Mouse (Mus musculus) adrenal gland, postnatal 25 days (tissue): Measurements from ENCODE around the gene Rab15. TPM values are rescaled to one million over a fixed set of nuclear protein-coding genes. Genes with fewer than 3 reads are reported as not detected.

ENCODE experiments used
- DNase-seq: peaks from one replicate; pipeline ENCODE4 v3.0.0; 2021; ENCODE audit warnings: mixed read lengths
- total RNA-seq: library from RNA; stranded (reverse); gene quantifications from 2 replicates; pipeline ENCODE4 v1.2.3, GENCODE M21; 2021

Gene Rab15
- total RNA-seq, 1 experiment from 2014 or later, result 3.3 TPM

DNA sequence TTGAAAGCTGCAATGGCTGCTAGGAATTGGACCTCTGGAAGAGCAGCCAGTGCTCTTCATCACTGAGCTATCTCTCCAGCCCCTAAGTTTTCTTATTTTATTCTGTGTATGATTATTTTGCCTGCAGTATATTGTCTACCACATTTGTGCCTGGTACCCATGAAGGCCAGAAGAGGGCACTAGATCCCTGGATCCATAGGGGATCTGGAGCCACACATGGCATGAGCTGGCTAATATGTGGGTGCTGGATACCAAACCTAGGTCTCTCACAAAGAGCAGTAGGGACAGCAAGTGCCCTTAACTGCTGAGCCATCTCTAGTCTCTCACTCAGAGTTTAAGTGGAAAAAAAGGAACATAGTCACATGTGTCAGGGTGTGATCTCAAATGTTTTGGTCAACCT lies 44.9 kb downstream of the Rab15 start:
- no peak for DNase-seq

DNA sequence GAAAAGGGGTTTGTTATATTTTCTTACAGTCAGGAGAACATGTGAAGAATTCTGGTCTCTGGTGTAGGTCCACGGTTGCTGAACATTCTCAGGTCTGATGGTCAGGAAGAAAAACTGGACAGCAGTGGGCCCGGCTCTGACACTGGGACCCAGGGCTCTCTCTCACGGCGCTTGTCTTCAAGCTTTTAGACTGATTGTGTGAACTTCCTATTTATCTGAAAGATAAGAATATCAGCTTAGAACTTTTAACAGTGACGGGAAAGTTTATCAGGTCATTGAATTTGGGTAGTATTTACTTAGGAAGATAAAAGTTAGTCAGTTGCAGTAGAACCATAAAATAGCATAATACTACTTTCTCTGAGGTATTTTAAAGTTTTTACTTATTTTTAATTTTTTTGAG lies 45.8 kb downstream of the Rab15 start:
- no peak for DNase-seq

DNA sequence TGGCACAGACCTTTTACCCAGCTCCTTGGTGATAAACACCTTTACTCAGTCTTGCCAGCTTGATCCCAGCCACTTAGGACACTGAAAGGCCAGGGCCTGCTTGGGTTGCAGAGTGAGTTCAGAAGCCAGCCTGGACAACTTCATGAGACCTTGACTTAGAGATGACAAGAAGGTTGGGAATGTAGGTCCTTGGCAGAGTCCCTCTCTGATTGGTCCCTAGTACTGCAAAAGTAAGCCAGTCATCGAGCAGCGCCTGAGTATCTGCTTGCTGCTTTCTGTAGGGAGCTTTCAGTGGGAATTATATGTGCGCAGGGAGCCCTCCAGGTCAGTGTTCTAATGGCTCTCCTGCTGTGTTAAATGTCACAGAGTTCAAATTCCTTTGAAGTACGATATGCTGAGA lies 47.6 kb downstream of the Rab15 start:
- peak; percentile 14 for DNase-seq

DNA sequence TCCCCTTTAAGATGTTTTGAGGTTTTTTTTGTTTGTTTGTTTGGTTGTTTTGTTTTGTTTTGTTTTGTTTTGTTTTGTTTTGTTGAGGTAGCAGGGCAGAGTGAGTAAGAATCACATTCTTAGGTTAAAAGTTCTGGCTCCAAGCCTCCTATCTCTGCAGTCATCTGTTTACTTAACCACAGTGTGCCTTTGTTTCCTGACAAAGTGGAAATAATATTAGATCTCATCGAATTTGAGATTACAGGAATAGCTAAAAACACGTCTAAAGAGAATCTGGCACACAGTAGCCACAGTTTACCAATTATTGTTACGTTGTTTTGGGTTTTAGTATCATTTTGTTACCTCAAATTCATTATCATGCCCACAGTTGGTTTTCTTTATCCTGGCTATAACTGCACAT lies 48.1 kb downstream of the Rab15 start:
- no peak for DNase-seq

DNA sequence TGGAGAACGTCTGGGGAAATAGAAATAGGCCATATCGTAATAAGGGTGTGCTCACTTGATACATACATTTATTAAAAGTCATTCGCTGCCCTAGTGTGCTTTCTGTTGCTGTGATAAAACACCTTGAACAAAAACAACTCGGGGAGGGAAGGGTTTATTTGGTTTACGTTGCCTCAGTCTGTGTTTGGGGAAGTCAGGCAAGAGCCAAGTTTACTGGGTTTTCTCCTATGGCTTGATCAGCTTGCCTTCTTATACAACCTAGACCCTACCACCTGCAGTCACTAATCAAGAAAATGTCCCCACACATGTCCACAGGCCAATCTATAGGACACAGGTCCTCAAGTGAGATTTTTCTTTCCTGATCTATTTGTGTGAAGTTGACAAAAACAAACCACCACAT lies 51.2 kb downstream of the Rab15 start:
- no peak for DNase-seq

DNA sequence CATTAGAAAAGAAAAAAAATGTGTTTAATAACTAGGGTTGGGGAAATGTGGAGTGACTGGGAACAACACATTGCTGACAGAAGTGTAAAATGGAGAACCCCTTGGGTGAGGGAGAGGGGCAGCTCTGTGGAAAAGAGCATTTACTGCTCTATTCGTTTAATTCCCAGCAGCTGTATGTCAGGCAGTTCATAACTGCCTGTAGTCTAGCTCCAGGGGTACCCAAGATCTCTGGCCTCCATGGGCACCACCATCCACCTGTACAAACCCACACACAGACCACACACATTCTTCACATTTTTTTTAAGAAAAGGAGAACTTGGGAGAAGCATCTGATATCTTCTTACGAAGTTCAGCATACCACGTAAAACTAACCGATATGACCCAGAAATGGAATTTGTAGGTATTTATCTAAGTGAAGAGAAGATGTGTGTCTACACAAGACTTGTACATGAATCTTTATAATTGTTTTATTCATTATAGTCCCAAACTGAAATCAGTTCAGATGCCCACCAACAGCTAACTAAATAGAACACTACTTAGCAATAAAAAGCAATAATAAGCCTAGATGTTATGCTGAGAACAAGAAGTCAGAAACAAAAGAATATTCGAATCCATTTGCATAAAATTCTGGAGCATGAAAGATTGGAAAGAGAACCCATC lies 51.7 kb downstream of the Rab15 start:
- no peak for DNase-seq

DNA sequence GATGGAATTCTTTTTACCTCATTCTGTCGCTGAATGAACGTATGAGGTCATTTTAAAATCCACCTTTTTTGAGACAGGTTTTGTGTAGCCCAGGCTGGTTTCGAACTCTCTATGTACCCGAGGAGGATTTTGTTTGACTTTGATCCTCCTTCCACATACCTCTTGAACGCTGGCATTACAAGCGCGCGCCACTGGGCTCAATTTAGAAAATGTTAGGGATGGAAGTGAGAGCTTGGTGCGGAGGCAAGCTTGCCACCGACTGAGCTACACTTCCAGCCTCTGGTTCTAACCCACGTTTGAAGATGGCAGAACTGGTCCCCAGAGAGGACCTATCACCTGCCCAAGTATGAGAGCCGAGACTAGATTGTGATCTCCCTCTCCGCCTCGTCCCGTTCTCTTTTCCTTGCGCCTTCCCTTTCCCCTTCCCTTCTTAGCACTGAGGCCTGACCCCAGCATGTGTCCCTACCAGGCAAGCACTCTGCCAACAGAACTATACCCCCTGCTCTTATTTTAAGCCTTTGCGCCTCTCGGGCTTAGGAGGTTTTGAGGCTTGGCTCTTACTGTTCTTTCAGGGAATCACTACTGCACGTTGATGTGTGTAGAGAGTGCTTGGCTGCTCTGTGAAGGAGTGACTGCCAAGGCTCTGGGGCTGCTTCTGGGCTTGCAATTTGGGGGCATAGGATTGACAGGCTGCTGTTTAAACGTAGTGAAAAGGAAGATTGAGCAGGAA lies 56.6 kb downstream of the Rab15 start:
- peak; percentile 4 for DNase-seq

DNA sequence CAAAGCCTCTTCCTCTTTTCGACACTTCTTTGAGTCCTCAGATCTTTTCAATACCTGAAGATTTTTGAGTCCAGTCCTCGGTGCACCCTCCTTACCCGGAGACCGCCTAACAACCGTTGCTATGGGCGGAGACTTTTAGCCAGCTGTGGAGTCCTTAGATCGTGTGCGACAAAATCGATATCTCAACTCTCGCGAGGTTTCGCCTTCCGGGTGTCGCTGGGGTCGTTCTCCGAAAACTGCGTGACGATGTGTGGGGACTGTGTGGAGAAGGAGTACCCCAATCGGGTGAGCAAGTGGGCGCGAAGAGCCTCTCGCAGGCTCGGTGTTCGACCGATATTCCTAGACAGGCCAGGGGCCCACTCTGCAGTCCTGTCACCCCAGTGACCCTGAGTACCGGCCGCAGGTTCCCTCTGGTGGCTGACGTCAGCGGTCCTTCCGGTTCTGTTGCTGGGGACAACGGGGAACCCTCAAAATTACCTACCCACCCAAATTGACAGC lies 57.3 kb downstream of the Rab15 start, which contains the start of the genes Churc1 and Fntb:
Churc1 (plus strand) TSS at position 185 of the 498 bp plus-strand sequence.
Fntb (plus strand) TSS at position 236 of the 498 bp plus-strand sequence.
- DNase-seq, result peak; percentile 86

DNA sequence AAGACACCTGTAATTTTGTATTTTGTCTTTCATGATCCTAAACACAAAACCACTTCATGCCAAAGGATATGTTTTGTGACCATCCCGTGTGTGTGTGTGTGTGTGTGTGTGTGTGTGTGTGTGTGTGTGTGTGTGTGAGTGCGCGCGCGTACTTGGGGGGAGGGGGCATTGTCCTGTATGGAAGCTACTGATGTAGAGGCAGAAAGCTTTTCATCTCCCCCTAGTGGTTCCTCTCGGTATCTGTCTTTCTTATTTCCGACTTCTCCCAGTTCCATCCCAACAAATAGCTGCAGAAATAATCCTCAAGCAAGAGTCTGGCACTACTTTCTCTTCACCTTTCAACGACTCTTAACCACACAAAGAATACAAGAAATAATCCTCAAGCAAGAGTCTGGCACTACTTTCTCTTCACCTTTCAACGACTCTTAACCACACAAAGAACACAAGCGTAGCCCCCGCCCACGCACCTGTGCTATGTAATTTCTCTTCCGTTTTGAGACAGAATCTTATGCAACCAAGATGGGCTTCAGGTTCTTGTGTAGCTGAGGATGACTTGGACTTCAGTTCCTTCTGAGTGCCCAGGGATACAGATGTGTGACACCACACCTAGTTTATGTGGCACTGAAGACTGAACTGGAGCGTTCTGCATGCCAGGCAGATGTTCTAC lies 69.9 kb downstream of the Rab15 start:
- peak; percentile 5 for DNase-seq

DNA sequence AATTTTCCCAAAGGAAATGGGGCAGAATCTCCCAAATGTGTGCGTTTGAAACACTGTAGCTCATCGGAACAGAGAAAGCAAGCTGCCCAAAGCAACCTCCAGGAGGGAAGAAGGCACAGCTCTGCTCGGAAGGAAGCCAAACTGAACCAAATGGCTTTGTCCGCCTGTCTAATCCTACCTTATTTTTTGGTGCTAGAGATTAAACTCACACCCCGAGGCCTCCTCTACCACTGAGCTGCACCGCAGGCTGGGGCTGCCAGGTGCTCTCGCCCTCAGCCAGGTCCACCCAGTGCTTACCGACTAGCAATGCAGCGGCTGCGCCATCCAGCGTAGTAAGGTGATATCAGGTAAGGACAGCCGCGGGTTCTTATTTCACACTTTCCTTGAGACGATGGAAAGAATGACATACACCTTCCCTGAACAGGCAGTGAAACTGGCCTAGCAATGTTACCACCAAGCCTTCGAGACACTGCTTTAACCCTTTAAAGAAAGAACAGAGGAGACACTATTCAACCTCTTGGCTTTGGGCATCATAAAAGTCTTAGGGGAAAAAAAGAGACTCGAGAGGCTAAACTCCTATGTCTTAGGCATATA lies 71.7 kb downstream of the Rab15 start:
- no peak for DNase-seq

Other genes with a start within 250 kb of the Rab15 start
- 60.7 and 63.5 TPM in 2 replicates for gene Sptb, start 112.4 kb downstream of the Rab15 start, total RNA-seq
- 62.5 and 83.0 TPM in 2 replicates for gene Churc1, start 57.4 kb downstream of the Rab15 start, total RNA-seq
- gene Fntb, start 57.3 kb downstream of the Rab15 start, total RNA-seq, result 11.1 and 15.0 TPM in 2 replicates
- not detected in 2 replicates for gene Gpx2, start 27.4 kb downstream of the Rab15 start, total RNA-seq
- 62.2 and 62.4 TPM in 2 replicates for gene Max, start 139.3 kb upstream of the Rab15 start, total RNA-seq